Mouse (Mus musculus): ENCODE data around the gene Zfp326.

Gene Zfp326

DNA sequence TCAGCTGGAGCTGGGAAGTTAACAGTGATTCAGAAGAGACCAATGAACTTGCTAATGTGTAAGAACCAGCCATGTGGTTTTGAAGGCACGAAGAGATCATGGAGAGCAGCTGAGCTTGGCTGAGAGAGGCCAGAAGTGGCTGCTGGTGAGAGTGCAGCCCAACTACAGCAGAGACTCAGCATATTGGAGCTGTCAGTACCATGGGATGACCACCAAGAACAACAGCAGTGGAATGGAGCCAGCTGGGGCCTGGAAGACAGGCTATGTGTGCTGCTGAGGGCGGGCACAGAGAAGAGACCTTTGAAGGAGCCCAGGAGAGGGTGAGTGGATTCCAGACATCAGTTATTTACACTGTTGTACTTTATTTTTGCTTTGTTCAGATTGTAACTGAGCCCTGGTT is 65.6 kb downstream of the Zfp326 start:
- no peak for DNase-seq (ENCODE audit: low spot score)
